Mouse (Mus musculus) common myeloid progenitor, adult 5-6 weeks (primary cell): ENCODE data around the gene Tmem44. TPM values are rescaled to one million over a fixed set of nuclear protein-coding genes. Genes with fewer than 3 reads are reported as not detected.

ENCODE experiments used
- total RNA-seq: library from RNA; stranded (forward); fragments of 200-1000, 187-1606 nt; gene quantifications from 2 replicates; pipeline ENCODE4 v1.2.3, GENCODE M21; 2017

The Tmem44 gene
- total RNA-seq, 1 experiment from 2014 or later: 0.23 TPM

Other genes starting within 250 kb of the Tmem44 start
- 11.8 and 11.9 TPM in 2 replicates for gene Gp5, start 240.1 kb downstream of the Tmem44 start, total RNA-seq
- gene Atp13a3, start 144.9 kb downstream of the Tmem44 start, total RNA-seq: 114 and 130 TPM in 2 replicates
- gene Lsg1, start 36.8 kb upstream of the Tmem44 start, total RNA-seq: 57.8 and 59.3 TPM in 2 replicates
- 4.9 and 6.4 TPM in 2 replicates for gene Fam43a, start 48.9 kb upstream of the Tmem44 start, total RNA-seq